Mouse (Mus musculus) heart, adult 2 months (tissue): ENCODE data around the gene Shtn1. TPM values are rescaled to one million over a fixed set of nuclear protein-coding genes. Genes with fewer than 3 reads are reported as not detected.

Experiments used
- DNase-seq, 2 experiments: peaks; one replicate each; pipeline ENCODE4 v3.0.0; 2021
- H3K27ac ChIP-seq: fragments of 200-600 bp; 2 replicates; pipeline ENCODE4 v1.8.1; 2022
- H3K27me3 ChIP-seq: fragments of 200-500 bp; 2 replicates; pipeline ENCODE4 v1.6.1; 2012; ENCODE audit warnings: mild to moderate bottlenecking, low read length, inconsistent platforms, mixed read lengths; ENCODE audit not compliant: control insufficient read depth, insufficient read depth
- H3K36me3 ChIP-seq: fragments of 200-500 bp; 2 replicates; pipeline ENCODE4 v1.6.1; 2012; ENCODE audit warnings: low read length, inconsistent platforms; ENCODE audit not compliant: control insufficient read depth, insufficient read depth
- H3K4me1 ChIP-seq: fragments of 200-500 bp; 2 replicates; pipeline ENCODE4 v1.6.1; 2011; ENCODE audit warnings: low read length; ENCODE audit not compliant: control insufficient read depth, insufficient read depth
- H3K4me3 ChIP-seq: fragments of 200-600 bp; 2 replicates; pipeline ENCODE4 v1.8.1; 2022
- H3K79me2 ChIP-seq: fragments of 200-500 bp; replicated peaks from 2 replicates; pipeline ENCODE4 v1.6.1; 2012; ENCODE audit warnings: mild to moderate bottlenecking, inconsistent platforms, low read length, moderate library complexity, mixed read lengths; ENCODE audit not compliant: control insufficient read depth, insufficient read depth
- H3K9ac ChIP-seq: fragments of 200-500 bp; 2 replicates; pipeline ENCODE4 v1.6.1; 2012; ENCODE audit warnings: low read depth, mild to moderate bottlenecking, control low read depth, inconsistent platforms, low read length, mixed read lengths
- CTCF ChIP-seq: fragments of 200-600 bp; IDR thresholded peaks from 2 replicates; pipeline ENCODE4 v1.8.1; 2022; ENCODE audit warnings: antibody characterized with exemption, mild to moderate bottlenecking, moderate library complexity
- EP300 ChIP-seq: fragments of 200-500 bp; IDR thresholded peaks from 2 replicates; pipeline ENCODE4 v1.6.1; 2011; ENCODE audit warnings: low read depth, low read length, control low read depth; ENCODE audit not compliant: insufficient read depth
- POLR2A ChIP-seq: fragments of 200-500 bp; IDR thresholded peaks from 2 replicates; pipeline ENCODE4 v1.6.1; 2011; ENCODE audit warnings: mild to moderate bottlenecking, low read depth, low read length, control low read depth; ENCODE audit not compliant: insufficient read depth
- WGBS: fragments of 180-500 bp; shearing (Covaris S2); methylation state at CpG from one replicate; pipeline ENCODE4 v1.1.7; 2018; 5-methylcytosine and 5-hydroxymethylcytosine counted together
- intact Hi-C: fragments of 180-260 bp; cut with DNase I; formaldehyde crosslinking; loops from one replicate; pipeline ENCODE4 v1.15.1; 2025
- polyA plus RNA-seq: library from polyadenylated mRNA; depleted of rRNA; stranded (reverse); fragments of >200 nt; gene quantifications from 2 replicates; pipeline ENCODE4 v1.2.3, GENCODE M21; 2012
- total RNA-seq, 2 experiments: library from RNA; stranded (reverse); gene quantifications; 2 replicates each; pipeline ENCODE4 v1.2.3; 2021

Gene Shtn1
- total and polyA plus RNA-seq, 3 experiments: 0.90 to 2.4 (median 2.3) TPM

DNA sequence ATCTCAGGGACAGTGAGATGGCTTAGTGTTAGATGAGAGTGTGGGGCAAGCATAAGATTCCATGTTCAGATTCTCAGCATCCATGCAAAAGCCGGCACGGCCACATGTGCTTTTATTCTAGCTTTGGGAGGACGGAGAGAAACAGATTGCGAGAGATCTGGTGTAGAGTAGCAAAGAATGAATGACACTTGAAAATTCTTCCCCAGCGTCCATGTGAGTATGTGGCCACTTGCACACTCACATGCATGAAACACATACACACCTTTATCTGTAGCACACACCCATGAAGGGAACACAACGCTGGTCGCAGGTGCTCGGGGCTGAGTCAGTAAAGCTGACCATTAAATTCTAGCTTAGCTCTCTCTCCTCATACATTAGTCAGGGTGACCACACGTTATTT, 24.3 kb downstream of the Shtn1 start:
- DNase-seq: no peak
- Histone ChIP-seq H3K27me3 (no peaks in the 10 kb centered on the region), H3K36me3 (no peaks in the 10 kb centered on the region), H3K4me1 (no peaks in the 10 kb centered on the region), H3K27ac (no peak overlapping the region), H3K79me2 (no peaks in the 10 kb centered on the region), H3K9ac (no peak overlapping the region), H3K4me3 (no peak overlapping the region)
- intact Hi-C loops: no loop called here
- WGBS: 88% methylated on average over 9 of the region's 9 CpGs
- TF ChIP-seq POLR2A: no peak
- TF ChIP-seq CTCF: no peak
- TF ChIP-seq EP300: no peak

DNA sequence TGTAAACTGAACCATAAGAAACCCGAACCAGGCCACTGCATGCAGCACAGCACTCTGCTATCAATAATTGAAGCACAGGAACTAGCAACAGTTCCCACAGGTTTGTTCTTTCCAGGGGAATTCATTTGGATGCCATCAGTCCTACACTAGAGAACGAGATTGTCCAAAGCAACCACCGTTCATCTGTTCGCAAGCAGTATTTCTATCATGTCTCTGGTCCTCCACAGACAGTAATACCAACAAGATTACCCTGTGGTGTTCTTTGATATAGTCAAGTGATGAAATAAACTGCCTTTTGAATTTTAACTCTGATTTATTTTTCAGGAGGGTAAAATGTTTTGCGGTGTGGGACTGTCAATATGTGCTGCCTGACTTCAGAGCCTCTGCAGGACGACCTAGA, 27.0 kb downstream of the Shtn1 start:
- Histone ChIP-seq H3K9ac (no peak overlapping the region), H3K36me3 (no peaks in the 10 kb centered on the region), H3K79me2 (no peaks in the 10 kb centered on the region), H3K27me3 (no peaks in the 10 kb centered on the region), H3K27ac (no peak overlapping the region), H3K4me1 (no peaks in the 10 kb centered on the region), H3K4me3 (no peak overlapping the region)
- no peak for DNase-seq
- TF ChIP-seq CTCF (no peak), EP300 (no peak)
- intact Hi-C loops: no loop called here
- 85% methylated on average over 6 of the region's 6 CpGs for WGBS

DNA sequence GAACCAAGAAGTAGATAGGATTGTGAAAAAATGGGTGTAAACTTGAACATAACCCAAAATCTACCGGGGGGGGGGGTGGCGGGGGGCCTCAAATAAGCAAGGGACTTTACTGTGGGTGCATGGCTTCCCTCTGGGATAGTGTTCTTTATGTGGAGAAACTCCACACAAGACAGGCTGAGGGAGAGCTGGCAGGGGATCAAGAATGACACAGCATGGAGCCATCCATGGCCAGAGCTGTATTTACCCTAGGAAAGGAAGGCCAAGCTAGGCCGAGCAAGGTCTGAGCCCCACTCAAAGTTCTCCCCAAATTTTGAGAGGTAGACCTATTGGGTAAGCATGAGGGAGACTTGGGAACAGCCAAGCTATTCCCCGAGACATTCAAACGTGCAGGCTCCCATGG, 28.4 kb downstream of the Shtn1 start:
- no peak overlapping the region for H3K4me3 ChIP-seq
- no peaks in the 10 kb centered on the region for H3K4me1 ChIP-seq
- no peaks in the 10 kb centered on the region for H3K27me3 ChIP-seq
- no peak for DNase-seq
- TF ChIP-seq EP300 (no peak), CTCF (no peak)
- no peak overlapping the region for H3K27ac ChIP-seq
- H3K79me2 ChIP-seq: no peaks in the 10 kb centered on the region
- no peak overlapping the region for H3K9ac ChIP-seq
- H3K36me3 ChIP-seq: no peaks in the 10 kb centered on the region
- 80% methylated on average over 5 of the region's 5 CpGs for WGBS
- intact Hi-C loops: no loop called here

DNA sequence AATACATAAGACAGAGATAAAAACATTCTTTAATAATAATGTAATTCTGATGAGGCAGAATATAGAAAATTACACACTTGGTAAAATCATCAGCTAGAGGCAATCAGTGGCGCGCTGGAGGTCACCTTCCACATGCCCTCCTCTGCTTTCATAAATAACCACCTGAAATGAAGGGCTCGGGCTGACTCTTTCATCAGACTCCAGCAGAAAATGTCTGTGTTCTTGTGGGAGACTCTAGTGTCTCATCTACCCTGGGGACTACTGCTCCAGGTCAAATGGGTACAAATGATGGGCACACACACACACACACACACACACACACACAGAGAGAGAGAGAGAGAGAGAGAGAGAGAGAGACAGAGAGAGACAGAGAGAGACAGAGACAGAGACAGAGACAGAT, 34.8 kb downstream of the Shtn1 start:
- DNase-seq: no peak
- 85% methylated on average over 3 of the region's 3 CpGs for WGBS
- no peak overlapping the region for H3K4me3 ChIP-seq
- no peak overlapping the region for H3K27ac ChIP-seq
- intact Hi-C loops: no loop called here
- no peaks in the 10 kb centered on the region for H3K27me3 ChIP-seq
- no peaks in the 10 kb centered on the region for H3K79me2 ChIP-seq
- H3K4me1 ChIP-seq: no peaks in the 10 kb centered on the region
- H3K36me3 ChIP-seq: no peaks in the 10 kb centered on the region
- no peak overlapping the region for H3K9ac ChIP-seq
- no peak for TF ChIP-seq POLR2A
- no peak for TF ChIP-seq EP300
- TF ChIP-seq CTCF: no peak

DNA sequence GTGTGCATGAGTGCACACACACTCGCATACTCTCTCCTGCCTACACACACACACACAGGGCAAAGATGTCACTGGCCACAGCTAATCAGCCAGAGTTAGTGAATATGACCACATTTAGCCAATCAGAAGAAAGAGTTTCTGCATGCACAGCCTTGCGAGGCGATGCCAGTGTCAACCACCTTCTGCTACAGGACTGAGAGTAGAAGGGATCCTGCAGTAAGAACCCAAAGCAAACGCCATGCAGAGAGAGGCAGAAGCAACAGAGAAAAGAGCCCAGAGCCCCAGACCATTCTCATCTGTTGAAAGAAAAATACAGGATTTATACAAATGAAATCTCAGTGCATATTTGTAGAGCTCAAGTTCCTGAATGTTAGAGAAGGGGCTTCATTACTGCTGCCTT, 37.1 kb downstream of the Shtn1 start:
- H3K4me3 ChIP-seq: no peak overlapping the region
- no peaks in the 10 kb centered on the region for H3K36me3 ChIP-seq
- intact Hi-C loops: no loop called here
- no peak overlapping the region for H3K27ac ChIP-seq
- H3K9ac ChIP-seq: no peak overlapping the region
- DNase-seq: no peak
- H3K79me2 ChIP-seq: no peaks in the 10 kb centered on the region
- H3K27me3 ChIP-seq: no peaks in the 10 kb centered on the region
- TF ChIP-seq EP300: no peak
- TF ChIP-seq CTCF: no peak
- TF ChIP-seq POLR2A: no peak
- no peaks in the 10 kb centered on the region for H3K4me1 ChIP-seq
- WGBS: 87% methylated on average over 4 of the region's 4 CpGs

DNA sequence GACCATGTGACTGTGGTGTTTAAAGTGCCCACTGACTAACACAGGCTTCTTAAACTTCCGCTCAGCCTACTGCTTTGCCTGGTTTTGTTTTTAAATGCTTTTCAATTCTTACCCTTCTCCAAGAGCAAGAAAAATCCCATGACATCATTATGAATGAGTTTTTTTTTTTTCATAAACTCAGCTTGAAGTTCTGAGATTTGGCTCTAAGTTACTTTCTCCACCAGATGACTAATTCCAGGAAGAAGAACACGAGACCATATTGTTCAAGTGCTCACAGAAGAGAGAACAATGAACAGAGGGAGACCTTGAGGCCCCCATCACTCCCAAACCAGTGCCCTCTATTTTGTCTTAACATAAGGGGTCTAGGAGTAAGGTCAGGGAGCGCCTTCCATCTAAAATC, 39.1 kb downstream of the Shtn1 start:
- no peak overlapping the region for H3K4me3 ChIP-seq
- no peak overlapping the region for H3K9ac ChIP-seq
- intact Hi-C loops: no loop called here
- H3K27ac ChIP-seq: no peak overlapping the region
- WGBS: 55% methylated on average over 3 of the region's 3 CpGs
- DNase-seq: no peak
- TF ChIP-seq EP300: no peak
- TF ChIP-seq CTCF: no peak
- TF ChIP-seq POLR2A: no peak
- no peaks in the 10 kb centered on the region for H3K79me2 ChIP-seq
- H3K27me3 ChIP-seq: no peaks in the 10 kb centered on the region
- no peaks in the 10 kb centered on the region for H3K36me3 ChIP-seq
- no peaks in the 10 kb centered on the region for H3K4me1 ChIP-seq

DNA sequence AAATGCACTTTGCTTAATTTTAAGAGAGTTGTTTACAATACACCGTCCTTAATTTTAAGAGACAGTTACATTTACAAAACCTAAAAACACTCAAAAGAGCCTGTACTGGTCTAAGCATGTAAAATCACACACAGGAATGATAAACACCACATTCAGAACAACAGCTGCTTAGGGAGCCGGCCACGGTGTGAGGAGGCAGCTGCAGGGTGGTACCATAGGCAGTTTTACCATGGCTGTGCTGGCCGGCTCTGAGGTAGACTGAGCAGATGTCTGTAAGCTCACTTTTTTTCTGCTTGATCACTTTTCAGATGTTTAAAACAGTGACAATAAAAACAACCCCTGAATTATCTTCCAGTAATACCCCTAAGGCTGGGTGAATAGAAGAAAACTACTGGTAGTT, 42.7 kb downstream of the Shtn1 start:
- intact Hi-C loops: no loop called here
- H3K4me1 ChIP-seq: no peaks in the 10 kb centered on the region
- H3K79me2 ChIP-seq: no peaks in the 10 kb centered on the region
- TF ChIP-seq POLR2A (no peak), CTCF (no peak), EP300 (no peak)
- H3K4me3 ChIP-seq: no peak overlapping the region
- WGBS: 83% methylated on average over 4 of the region's 4 CpGs
- no peaks in the 10 kb centered on the region for H3K27me3 ChIP-seq
- no peak overlapping the region for H3K27ac ChIP-seq
- no peak for DNase-seq
- no peaks in the 10 kb centered on the region for H3K36me3 ChIP-seq
- H3K9ac ChIP-seq: no peak overlapping the region
